Mouse (Mus musculus) ES-E14 (cell line): ENCODE measurements around the gene Krr1.

Source experiments
- MAFK ChIP-seq: IDR thresholded peaks from 2 replicates; pipeline ENCODE4 v1.6.1; 2014; ENCODE audit warnings: mild to moderate bottlenecking, low read depth, low read length, inconsistent platforms; ENCODE audit not compliant: insufficient read depth
- ZNF384 ChIP-seq: IDR thresholded peaks from 2 replicates; pipeline ENCODE4 v1.6.1; 2012; ENCODE audit warnings: low read depth, low read length, inconsistent platforms

DNA sequence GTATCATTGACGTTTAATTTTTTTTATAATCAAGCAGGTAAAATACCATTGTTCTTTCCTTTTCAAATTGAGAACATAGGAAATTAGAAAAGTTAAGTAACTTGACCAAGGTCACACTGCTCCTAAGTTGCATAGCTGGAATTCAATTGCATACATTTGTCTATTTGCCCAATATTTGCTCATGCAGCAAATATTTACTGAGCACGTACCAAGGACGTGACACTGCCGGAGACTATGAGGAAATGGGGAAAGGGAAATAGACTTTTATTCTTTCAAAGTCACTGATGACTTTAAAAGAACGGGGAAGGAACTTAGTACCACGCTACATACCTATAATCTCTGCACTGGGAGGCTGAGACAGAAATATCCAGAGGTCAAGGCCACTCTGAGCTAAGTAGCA is 12.0 kb upstream of the Krr1 start:
- TF ChIP-seq ZNF384 (no peak), MAFK (no peak)
